ENCODE assay signal across 12 mouse cellular contexts in the genomic region with DNA sequence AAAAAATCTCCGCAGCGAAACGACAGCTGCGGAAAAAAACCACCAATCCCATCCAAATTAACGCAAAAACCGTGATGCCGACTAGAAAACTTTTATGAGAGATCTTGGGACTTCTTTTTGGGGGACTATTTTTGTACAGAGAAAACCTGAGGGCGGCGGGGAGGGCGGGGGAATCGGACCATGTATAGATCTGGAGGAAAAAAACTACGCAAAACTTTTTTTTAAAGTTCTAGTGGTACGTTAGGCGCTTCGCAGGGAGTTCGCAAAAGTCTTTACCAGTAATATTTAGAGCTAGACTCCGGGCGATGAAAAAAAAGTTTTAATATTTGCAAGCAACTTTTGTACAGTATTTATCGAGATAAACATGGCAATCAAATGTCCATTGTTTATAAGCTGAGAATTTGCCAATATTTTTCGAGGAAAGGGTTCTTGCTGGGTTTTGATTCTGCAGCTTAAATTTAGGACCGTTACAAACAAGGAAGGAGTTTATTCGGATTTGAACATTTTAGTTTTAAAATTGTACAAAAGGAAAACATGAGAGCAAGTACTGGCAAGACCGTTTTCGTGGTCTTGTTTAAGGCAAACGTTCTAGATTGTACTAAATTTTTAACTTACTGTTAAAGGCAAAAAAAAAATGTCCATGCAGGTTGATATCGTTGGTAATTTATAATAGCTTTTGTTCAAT. TPM values are rescaled to one million over a fixed set of nuclear protein-coding genes. Genes with fewer than 3 reads are reported as not detected.
DNase-seq lines count a peak whose midpoint lies in the region; ATAC-seq and TF ChIP-seq lines count a peak whose summit lies in the region.
"Had no signal": no experiment of that assay in that cellular context is flagged by ENCODE, and none has a peak within 500 bp of the region (broad histone marks: within the 10 kb centered on the region; RNA-seq: fewer than 3 reads in every experiment).

No protein-coding gene starts in this region.

- H3K4me2 ChIP-seq in hindbrain, embryonic 14.5 days (replicated peaks) = peak overlapping the region; percentile 65
- peak overlapping the region; percentile 81 for H3K4me2 ChIP-seq in neural tube, embryonic 11.5 days (ENCODE audit: low read depth)

- no peak for ATAC-seq in hindbrain, embryonic 14.5 days (ENCODE audit: low FRiP score)
- no peak for ATAC-seq in neural tube, embryonic 11.5 days (ENCODE audit: insufficient read depth, low FRiP score, low TSS enrichment)
- ATAC-seq in granulocyte monocyte progenitor cell, adult 5-6 weeks (replicated peaks; ENCODE audit: poor library complexity, severe bottlenecking) = no peak

- TF ChIP-seq CTCF in gastrocnemius, adult 2 months (IDR thresholded peaks at IDR 0.05) = no peak

- H3K4me1 ChIP-seq in embryonic facial prominence, embryonic 10.5 days = peaks cover 37% of the 10 kb centered on the region
- H3K4me1 ChIP-seq in hindbrain, embryonic 14.5 days (replicated peaks; ENCODE audit: control insufficient read depth, insufficient read depth, low read length) = peaks cover 15% of the 10 kb centered on the region; the same call in 1 of the 2 replicates
- 0 out of 2 replicates have a peak, but pooled peaks cover 1% of the 10 kb centered on the region for H3K4me1 ChIP-seq in neural tube, embryonic 11.5 days (ENCODE audit: control insufficient read depth, insufficient read depth, low read length)

- H3K27me3 ChIP-seq in embryonic facial prominence, embryonic 10.5 days (replicated peaks; ENCODE audit: low read depth, poor library complexity, severe bottlenecking) = peaks cover 90% of the 10 kb centered on the region
- peaks cover 51% of the 10 kb centered on the region for H3K27me3 ChIP-seq in hindbrain, embryonic 14.5 days (ENCODE audit: control insufficient read depth, insufficient read depth, low read length)
- H3K27me3 ChIP-seq in neural tube, embryonic 11.5 days (ENCODE audit: control insufficient read depth, insufficient read depth, low read length) = peaks cover 18% of the 10 kb centered on the region

- peak overlapping the region; percentile 66 for H3K4me3 ChIP-seq in gastrocnemius, adult 2 months
- peak overlapping the region; percentile 72 for H3K4me3 ChIP-seq in embryonic facial prominence, embryonic 10.5 days
- H3K4me3 ChIP-seq in hindbrain, embryonic 14.5 days (replicated peaks; ENCODE audit: low read length) = peak overlapping the region; percentile 53
- H3K4me3 ChIP-seq in neural tube, embryonic 11.5 days (ENCODE audit: low read depth, low read length) = peak overlapping the region; percentile 84

- H3K36me3 ChIP-seq in embryonic facial prominence, embryonic 10.5 days (replicated peaks) = peaks cover 5% of the 10 kb centered on the region; the same call in 1 of the 2 replicates
- H3K36me3 ChIP-seq in hindbrain, embryonic 14.5 days (replicated peaks; ENCODE audit: control insufficient read depth, insufficient read depth) = no peaks in the 10 kb centered on the region
- no peaks in the 10 kb centered on the region for H3K36me3 ChIP-seq in neural tube, embryonic 11.5 days (ENCODE audit: control insufficient read depth, insufficient read depth, low read length)

- intact Hi-C loops in gastrocnemius, adult 2 months (cut with DNase I) = no loop called here

- WGBS in embryonic facial prominence, embryonic 10.5 days = under 1% methylated on average over 26 of the region's 26 CpGs
- WGBS in hindbrain, embryonic 14.5 days = 1% methylated on average over 26 of the region's 26 CpGs
- 1% methylated on average over 26 of the region's 26 CpGs for WGBS in neural tube, embryonic 11.5 days

- DNase-seq in gastrocnemius, adult 2 months = no peak
- no peak for DNase-seq in gastrocnemius, postnatal 25 days
- DNase-seq in embryonic facial prominence, embryonic 10.5 days (ENCODE audit: low spot score) = peak; percentile 35
- peak; percentile 62 for DNase-seq in hindbrain, embryonic 14.5 days (ENCODE audit: low spot score)
- no peak for DNase-seq in neural tube, embryonic 11.5 days (ENCODE audit: low spot score)
- DNase-seq in layer of hippocampus, postnatal 25 days (ENCODE audit: extremely low spot score in 1 of 2, low spot score in 1 of 2) = no peak
- DNase-seq in thymus, postnatal 0 days (ENCODE audit: low spot score) = no peak
- DNase-seq: cerebellum, adult 11 months; kidney, adult 9 months had no signal

- H3K27ac ChIP-seq in gastrocnemius, adult 2 months = no peak overlapping the region
- H3K27ac ChIP-seq in embryonic facial prominence, embryonic 10.5 days (replicated peaks) = peak overlapping the region; percentile 93
- H3K27ac ChIP-seq in hindbrain, embryonic 14.5 days = peak overlapping the region; percentile 91
- H3K27ac ChIP-seq in neural tube, embryonic 11.5 days (ENCODE audit: low read depth, low read length) = peak overlapping the region; percentile 99

- no peaks in the 10 kb centered on the region for H3K9me3 ChIP-seq in embryonic facial prominence, embryonic 10.5 days
- H3K9me3 ChIP-seq in hindbrain, embryonic 14.5 days (ENCODE audit: control insufficient read depth, low read length) = no peaks in the 10 kb centered on the region
- H3K9me3 ChIP-seq in neural tube, embryonic 11.5 days (ENCODE audit: control insufficient read depth, low read length) = no peaks in the 10 kb centered on the region

- peak overlapping the region; percentile 75 for H3K9ac ChIP-seq in hindbrain, embryonic 14.5 days
- peak overlapping the region; percentile 97 for H3K9ac ChIP-seq in neural tube, embryonic 11.5 days (ENCODE audit: low read length)

RNA-seq across cellular contexts. Expression of gene Sox2, which starts 1.4 kb away (rescaled TPM):
- not detected for total RNA-seq in gastrocnemius, adult 2 months (2021)
- not detected for total RNA-seq in gastrocnemius, postnatal 25 days (2021)
- polyA plus RNA-seq in embryonic facial prominence, embryonic 10.5 days (2016; fragmentation: Nextera tagmentation; extraction: Ambion mirVana) = 12.2 and 16.1 TPM in 2 replicates
- polyA plus RNA-seq in hindbrain, embryonic 14.5 days (2014; fragmentation: Nextera tagmentation; extraction: Ambion mirVana) = 18.0 and 19.8 TPM in 2 replicates
- polyA plus RNA-seq in neural tube, embryonic 11.5 days (2014; fragmentation: Nextera tagmentation; extraction: Ambion mirVana) = 32.5 and 36.8 TPM in 2 replicates
- total RNA-seq in granulocyte monocyte progenitor cell, adult 5-6 weeks (2014; fragmentation: Nextera tagmentation) = not detected in 2 replicates
- total RNA-seq in granulocyte monocyte progenitor cell, adult 5-6 weeks (2017) = not detected in 2 replicates
- 10 to 100 TPM; 47.2 to 53.7 TPM for total RNA-seq in layer of hippocampus, postnatal 25 days (2021)
- polyA plus RNA-seq in thymus, postnatal 0 days (2015; fragmentation: Nextera tagmentation; extraction: Ambion mirVana) = 0.23 TPM in 1 of 2 replicates, not detected in the other
- total RNA-seq: gastrocnemius, adult 18-20 months had no signal
- polyA plus RNA-seq: liver, embryonic 16.5 days had no signal

Comparison
In these comparisons a context has a peak if more than half of its experiments do, and no peak if none do; other contexts are left out.
1. DNase-seq: peak in embryonic facial prominence, embryonic 10.5 days (single experiment) and hindbrain, embryonic 14.5 days (single experiment); none in gastrocnemius, adult 2 months (single experiment), gastrocnemius, postnatal 25 days (single experiment), neural tube, embryonic 11.5 days (single experiment), layer of hippocampus, postnatal 25 days (0 of 2) and thymus, postnatal 0 days (single experiment).
2. RNA of gene Sox2, which starts 1.4 kb away (total RNA-seq): 47.2 to 53.7 TPM in layer of hippocampus, postnatal 25 days; not detected in gastrocnemius, adult 2 months, not detected in gastrocnemius, postnatal 25 days and not detected in granulocyte monocyte progenitor cell, adult 5-6 weeks; every median in the first group is over 10 times any median in the second.
3. Peak in every context shown above with its lines, with median percentiles within 50 percentile points of each other: H3K4me3 ChIP-seq.